Mouse (Mus musculus) T-helper 2 cell (primary cell): Measurements from ENCODE around the gene Vwa5b2.

Experiments
- in situ Hi-C: fragments of 300-600 bp; cut with MboI, MseI; formaldehyde crosslinking; loops from one replicate; pipeline ENCODE4 v1.15.1; 2025; ENCODE audit warnings: high pct_unique_total_duplicates

Vwa5b2 gene

DNA sequence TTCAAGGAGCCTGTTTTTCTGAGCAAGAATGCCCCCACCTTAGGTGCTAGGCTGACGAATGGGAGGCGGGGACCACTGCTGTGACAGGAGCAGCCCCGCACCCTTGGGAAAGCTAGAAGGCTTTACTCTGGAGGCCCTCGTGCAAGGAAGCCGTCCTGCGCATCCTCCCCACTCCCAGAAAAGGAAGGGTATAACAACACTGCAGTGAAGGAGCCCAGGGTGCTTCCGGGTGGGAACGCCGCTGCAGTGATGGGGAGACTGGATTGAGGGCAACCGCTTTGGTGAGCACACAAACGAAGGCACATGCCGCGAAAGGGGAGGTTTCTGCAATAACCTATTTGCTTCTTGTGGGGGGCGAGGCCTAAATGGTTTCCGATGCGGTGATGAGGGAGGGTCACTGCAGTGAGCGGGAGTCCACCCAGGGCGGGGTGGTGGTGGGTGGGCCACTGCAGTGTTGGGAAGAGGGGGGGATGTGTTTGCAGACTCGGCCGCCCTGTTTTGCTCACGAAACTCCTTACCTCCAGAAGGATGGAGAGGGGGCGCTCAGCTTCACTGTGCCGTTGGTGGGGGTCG, at the start of gene Vwa5b2:
Vwa5b2 (plus strand) TSS at position 106 of the 573 bp plus-strand sequence.
- in situ Hi-C loops: no loop called here

DNA sequence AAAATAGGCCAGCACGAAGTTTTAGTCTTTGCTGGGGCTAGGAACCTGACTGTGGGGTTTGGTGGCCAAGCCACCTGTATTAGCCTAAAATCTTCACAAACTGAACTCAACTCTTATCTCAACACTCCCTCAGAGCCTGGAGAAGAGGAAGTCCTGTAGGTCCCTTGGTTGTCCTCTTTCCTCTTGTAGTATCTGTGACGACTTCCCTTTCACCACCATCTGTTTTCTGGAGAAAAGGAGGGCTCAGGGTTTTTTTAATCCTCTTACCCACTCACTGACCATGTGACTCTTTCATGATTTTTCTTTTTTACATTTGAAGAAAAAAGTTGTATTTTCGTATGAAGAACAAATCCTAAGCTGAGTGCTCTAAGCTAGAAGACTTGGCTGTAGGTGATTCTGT, 49.6 kb upstream of the Vwa5b2 start:
- in situ Hi-C loops: loop anchor here (10.0 kb wide), 1 partner anchor 75 kb away; the partner anchor contains the start of genes Alg3, Eef1akmt4 and Gm49333

DNA sequence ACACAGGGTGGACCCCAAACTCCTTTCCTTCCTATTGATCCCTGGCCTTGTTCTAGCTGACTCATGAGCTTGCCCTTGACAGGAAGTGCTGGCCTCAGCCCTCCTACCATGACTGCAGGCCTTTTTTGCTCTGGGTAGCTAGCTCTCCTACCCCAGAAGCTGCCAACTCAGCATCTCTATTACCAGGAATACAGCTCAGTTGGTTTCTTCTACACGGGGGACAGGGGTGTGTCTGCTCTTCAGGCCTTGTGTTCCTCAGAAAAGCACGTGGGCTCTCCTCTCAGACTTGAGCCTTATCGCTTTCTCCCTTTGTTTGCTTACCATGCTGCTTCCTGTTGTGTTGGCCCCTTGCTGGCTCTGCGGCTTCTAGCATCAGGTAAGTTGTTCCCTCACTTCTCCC, 48.8 kb upstream of the Vwa5b2 start:
- in situ Hi-C loops: loop anchor here (10.0 kb wide), 1 partner anchor 74 kb away; the partner anchor contains the start of genes Alg3, Eef1akmt4 and Gm49333

DNA sequence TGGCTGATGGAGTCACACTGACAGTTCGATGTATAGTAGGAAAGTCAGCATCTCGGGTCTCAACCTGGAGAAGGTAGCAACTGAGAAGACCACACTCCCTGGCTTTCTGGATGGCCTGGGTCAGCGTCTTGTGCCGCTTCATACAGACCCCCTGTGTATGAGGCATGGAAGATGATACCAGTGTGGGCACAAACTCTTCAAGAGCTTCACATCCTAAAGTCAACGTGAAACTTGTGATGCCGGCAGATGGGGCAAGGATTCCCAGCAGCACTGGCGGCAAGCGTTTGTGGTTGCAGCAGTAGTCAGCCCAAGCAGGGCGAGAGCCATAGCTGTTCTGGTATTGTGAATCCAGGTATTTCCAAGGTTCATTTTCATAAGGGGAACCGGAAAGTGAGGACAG, 43.6 kb upstream of the Vwa5b2 start:
- in situ Hi-C loops: loop anchor here (10.0 kb wide), 1 partner anchor 69 kb away; the partner anchor contains the start of genes Alg3, Eef1akmt4 and Gm49333

DNA sequence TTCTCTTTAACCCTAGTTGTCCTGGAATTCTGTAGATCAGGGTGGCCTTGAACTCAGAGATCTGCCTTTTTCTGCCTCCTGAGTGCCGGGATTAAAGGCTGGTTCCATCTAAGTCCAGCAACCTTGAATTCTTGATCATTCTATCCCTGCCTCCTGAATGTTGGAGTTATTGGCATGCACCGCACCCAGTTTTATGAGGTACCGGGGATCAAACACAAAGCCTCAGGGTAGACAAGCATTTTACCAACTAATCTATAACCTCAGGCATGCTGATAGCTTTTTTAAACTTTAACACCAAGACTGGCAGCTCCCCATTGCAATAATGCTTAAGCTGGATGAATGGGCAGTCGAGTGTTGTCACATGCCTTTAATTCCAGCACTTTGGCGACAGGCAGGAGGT, 41.8 kb upstream of the Vwa5b2 start:
- in situ Hi-C loops: loop anchor here (10.0 kb wide), 1 partner anchor 67 kb away; the partner anchor contains the start of genes Alg3, Eef1akmt4 and Gm49333

DNA sequence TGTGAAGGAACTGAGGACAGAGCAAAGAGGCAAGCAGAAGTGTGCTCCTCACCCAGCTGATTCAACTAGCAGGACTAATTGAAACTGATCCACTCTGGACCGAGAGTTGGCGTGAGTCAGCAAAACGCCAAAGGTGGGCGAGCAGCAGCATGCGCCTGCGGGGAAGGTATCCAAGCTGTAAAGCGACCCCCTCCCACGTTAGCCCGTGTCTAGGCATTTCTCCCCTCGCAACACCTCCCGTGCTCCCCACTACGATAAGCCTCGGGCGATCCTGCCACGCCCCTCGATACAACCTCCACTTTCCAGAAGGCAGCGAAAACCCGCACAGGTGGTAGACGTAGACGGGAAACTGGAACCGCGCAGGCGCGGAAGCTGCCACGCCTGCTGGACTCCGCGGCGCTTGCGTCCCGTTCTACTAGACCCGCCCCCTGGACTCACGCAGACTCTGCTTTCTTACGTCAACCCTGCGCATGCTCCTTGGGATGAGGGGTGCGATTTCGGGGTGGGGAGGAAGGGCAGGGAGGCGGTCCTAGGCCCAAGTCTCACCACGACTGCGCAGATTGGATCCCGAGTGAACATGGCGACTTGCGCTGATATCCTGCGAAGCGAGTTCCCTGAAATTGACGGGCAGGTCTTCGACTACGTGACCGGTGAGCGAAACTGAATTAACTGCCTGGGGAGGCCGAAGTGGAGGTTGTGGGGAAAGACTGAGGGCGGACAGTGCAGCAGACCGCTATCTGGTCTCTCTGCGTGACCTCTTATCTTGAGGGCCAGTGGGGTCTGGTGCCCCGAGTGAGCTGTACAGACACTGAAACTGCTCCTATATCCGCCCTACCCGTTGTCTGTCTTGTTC, 40.9 kb upstream of the Vwa5b2 start, which contains the start of gene Abcf3:
Abcf3 (plus strand) TSS at position 482 of the 853 bp plus-strand sequence.
- in situ Hi-C loops: loop anchor here (10.0 kb wide), 1 partner anchor 66 kb away; the partner anchor contains the start of genes Alg3, Eef1akmt4 and Gm49333

DNA sequence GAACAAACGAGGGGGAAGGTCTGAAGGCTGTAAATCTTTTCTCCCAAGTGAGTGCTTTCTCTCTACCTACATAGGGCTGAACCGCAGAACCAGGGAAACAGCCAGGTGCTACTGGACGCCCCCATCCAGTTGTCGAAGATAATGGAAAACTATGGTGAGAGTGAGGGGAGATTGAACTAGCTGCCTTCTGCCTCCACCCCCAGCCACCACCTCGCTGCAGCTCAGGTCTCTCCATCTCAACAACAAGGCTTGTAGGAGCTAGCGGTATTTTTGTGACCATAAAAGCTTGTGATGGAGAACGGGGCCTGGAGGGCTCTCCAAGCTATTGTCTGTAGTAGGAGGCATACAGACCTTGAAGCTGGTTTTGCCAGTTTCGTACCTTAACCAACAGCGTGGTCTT, 40.1 kb upstream of the Vwa5b2 start:
- in situ Hi-C loops: loop anchor here (10.0 kb wide), 1 partner anchor 66 kb away; the partner anchor contains the start of genes Alg3, Eef1akmt4 and Gm49333

DNA sequence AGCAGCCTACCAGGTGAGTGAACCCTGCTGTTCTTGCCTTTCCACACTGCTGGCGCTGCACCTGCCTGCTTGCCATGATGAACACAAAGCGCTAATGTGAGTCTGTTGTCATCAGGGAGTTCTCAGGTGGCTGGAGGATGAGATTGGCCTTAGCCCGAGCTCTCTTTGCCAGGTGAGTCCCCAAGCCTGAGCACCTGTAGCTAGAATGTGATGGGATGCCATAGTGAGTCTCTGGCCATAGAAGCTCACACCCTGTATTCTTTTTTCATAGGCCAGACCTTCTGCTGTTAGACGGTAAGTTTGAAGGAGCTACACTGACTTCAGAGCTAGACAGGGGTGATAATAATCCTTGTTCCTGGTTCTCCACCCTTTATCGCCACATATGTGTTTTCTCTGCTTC, 37.6 kb upstream of the Vwa5b2 start:
- in situ Hi-C loops: no loop called here

DNA sequence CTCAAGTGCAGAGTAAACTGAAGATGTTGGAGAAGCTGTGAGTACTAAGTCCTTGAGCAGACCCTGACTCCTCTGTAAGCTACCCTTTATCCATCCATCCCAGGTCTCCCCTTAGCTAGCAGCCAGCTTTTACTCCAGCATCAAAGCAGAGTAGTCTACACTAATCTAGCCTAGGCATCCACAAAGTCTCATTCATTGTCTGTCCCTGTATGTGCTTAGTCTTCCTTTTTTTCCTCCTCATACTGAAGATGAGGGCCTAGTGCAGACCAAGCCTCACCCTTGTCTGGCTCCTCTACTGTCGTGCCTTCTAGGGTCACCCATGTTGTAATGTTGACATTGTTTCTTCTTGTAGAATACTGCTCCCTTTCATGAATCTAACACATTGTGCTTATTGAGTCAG, 36.7 kb upstream of the Vwa5b2 start:
- in situ Hi-C loops: no loop called here

DNA sequence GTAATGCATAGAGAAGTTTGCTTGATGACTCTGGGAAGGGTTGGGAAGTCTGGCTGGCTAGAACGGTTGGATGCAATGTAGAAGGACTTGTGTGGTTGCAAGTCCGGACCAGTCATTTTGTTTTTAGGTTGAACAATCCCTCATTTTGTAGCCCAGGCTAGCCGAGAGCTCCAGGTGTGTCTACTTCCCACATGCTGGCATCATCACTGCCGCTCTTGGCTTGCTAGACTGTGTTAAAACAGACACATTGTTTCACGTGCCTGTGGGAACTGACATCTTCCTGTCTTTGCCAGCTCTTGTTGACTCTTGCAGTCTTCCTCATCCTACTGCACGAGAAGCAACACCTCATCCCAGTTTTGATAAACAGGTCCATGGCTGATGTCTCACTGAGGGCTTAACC, 34.3 kb upstream of the Vwa5b2 start:
- in situ Hi-C loops: no loop called here

DNA sequence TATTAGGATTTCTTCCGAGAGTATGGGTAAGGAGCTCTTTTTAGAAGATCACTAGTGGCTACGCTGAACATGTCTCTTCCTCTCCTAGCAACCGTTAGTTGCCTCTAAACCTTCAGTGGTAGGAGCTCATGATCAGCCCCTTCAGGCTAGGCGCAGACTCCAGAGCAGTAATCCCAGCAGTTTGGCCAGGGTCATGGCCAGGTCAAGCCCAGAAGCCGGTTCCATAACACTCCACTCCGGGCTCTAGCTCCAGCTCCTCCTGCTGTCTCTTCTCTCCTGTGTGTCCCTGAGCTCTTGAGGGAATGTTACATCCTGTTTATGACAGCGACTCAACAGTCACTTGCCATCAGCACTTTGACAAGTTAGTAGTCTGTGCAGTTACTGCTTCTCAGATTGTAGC, 31.9 kb upstream of the Vwa5b2 start:
- in situ Hi-C loops: no loop called here

DNA sequence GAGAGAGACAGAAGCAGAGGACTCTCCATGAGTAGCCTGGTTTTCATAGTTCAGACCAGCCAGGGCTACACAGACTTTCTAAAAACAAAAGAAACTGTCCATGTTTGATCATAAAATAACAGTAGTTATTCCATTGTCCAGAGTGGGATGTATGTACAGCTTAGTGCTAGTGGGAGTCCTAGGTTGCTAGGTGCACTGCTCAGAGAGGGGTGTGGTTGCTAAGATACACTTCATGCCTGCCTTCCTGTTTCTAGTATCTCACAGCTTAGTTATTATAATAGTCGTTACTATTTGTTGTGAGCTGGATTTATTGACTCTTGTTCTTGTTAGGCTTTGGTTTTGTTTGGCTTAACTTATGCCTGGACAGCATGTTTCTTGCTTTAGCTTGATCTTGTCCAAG, 24.2 kb upstream of the Vwa5b2 start:
- in situ Hi-C loops: loop anchor here (10.0 kb wide), 1 partner anchor 560 kb away; no protein-coding TSS in a partner anchor

DNA sequence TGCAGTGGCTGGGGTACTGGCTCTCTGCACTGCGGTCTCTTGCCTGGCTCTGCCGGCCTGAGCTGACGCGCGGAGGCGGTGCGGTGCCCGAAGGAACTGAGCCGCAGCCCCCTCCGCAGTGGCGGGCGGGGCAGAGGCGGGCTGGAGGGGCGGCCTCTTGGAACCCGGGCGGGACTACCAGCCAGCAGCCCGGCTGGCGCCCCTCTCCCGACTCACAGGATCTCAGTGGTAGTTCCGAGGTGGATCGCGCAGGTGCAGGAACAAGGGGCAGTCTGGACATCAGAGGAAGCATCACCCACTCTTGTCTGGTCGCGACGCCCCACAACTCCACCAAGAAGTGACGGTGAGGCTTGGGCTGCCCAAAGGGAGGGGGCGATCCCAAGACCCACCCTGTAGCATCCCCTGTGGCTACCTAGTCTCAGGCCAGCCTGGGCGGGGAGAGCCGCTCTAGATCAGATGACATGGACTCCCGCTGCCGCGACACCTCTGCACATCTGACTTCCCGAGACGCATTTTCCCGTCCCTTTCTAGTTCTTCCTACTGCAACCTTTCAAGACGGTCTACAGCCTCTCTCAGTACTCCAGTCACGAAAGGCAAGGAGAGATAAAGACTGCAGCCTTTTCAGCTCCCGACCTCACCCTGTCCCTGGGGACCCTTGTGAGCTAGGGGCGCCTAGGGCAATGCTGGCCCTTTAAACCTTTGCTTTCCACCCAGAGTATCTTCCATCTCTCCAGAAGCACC, 838 bp downstream of the Vwa5b2 start:
- in situ Hi-C loops: no loop called here

DNA sequence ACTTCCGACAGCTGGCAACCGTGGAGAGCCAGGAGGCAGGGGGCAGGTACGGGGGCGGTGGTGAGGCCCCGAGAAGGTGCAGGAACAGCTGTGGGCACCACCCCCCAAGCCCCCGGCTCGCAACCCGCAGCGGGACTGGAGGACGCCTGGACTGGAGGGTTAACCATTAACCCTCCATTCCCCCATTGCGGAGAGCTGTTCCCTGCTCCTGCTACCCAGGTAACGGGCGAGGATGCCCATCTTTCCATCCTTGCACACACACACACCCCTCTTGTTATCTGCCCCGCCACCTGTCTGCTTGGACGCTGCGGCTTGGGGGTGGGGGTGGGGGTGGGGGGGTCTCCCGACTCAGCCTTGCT, 1.4 kb downstream of the Vwa5b2 start:
- in situ Hi-C loops: no loop called here

DNA sequence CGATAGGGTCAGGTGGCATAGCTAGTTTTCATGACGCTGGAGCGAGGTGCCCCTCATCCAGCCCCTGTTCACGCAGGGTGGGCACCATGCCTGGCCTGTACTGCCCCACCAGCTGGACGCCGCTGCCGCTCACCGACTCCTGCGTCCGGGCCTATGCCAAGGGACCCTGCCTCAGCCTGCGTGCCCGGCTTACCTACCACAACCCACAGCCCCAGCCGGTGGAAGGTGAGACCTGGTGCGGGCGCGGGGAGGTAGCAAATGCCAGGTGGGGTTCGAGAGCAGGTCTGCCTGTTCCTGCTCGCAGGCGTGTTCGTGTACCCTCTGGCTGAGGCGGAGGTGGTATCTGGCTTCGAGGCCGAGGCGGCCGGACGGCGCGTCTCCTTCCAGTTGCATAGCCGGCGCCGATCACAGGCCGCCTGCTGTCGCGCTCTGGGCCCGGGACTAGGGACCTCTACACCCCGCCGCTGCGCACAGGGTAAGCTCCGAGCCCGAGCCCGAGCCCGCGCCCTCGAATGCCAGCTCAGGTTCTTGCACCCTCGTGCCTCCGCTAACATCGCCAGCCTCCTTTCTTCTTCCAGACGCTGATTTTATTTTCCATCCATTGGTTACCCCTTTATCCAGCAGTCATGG, 1.9 kb downstream of the Vwa5b2 start:
- in situ Hi-C loops: no loop called here

DNA sequence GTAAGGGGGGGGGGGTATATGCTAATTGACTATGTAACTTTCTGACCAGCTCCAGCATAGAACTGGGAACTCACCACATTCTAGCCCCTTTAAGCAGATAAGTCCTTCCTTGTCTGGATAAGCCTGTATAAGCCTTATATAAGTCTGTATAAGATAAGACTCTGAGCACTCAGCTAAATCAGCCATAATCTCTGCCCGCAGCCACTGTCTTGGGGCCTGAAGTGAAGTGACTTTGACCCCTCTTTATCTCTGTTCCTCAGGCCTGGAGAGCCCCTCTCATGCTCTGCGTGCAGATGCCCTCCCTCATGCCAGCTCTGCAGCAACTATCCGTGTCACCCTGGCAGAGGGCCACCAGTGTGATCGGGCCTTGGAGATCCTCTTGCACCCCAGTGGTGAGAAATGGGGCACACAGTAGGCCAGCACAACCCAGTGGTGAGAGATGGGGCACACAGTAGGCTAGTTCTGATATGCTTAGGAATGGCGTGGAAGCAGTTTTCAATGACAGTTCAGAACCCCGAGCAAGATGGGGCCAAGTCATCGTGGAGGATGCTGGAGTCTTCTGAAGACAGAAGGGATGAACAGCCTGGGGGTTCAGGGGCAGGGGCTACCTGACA, 5.9 kb downstream of the Vwa5b2 start:
- in situ Hi-C loops: no loop called here

DNA sequence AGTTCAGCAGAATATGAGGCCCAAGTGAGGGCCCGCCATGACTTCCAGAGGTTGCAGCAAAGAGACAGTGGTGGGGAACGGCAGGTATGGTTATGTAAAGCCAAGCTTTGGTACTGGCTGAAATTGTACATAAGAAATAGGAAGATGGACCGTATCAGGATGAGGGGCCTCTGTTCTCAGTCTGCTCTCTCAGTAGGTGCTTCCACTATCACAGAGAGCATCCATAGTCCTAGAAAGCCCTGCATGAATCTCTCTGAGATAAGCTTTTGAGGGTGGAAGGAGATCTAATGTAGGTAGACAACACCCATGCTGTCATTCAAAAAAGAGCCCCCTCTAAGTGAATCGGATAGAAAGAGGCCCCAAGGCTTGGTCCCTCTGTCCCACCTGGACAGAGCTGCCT, 6.5 kb downstream of the Vwa5b2 start:
- in situ Hi-C loops: no loop called here

DNA sequence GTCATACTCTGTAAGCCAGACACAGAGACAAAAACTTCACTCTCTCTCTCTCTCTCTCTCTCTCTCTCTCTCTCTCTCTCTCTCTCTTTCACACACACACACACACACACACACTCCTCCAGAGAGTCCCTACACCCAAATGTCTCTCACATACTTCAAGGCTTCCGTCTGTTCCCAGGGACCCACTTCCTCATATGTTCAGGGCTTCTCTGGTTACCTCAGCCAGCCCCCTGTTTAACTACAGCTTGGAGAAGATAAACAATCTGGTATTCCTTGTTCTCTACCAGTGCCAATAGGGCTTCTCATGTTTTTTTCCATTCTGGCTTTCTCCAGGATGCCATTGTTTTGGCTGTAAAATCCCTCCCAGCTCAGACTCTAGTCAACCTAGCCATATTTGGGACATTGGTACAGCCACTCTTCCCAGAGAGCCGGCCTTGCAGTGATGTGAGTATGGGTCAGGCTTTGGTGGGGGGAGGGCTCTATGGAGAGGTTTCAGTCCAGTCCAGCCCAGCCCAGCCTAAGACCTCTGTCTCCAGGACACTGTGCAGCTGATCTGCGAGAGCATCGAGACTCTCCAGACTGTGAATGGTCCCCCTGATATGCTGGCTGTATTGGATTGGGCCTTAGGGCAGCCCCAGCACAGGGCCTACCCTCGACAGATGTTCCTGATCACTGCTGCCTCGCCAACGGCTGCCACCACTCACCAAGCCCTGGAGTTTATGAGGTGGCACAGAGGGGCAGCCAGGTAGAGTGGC, 7.6 kb downstream of the Vwa5b2 start:
- in situ Hi-C loops: no loop called here

DNA sequence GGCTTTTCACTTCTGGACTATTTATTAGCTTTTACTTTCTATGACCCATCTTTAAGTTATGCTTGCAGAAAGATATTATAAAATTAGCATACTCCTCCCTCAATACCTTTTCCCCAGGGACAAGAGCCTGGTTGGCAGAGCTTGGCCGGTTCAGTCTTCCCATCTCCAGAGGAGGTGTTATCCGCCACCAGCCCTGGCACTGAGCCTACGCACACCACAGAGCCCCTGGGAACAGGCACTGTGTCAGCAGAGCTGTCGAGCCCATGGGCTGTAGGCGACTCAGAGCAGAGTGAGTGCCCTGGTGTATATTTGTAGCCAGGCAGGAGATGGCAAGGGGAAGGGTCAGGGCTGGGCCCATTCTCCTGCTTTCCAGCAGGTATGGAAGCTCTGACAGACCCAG, 11.2 kb downstream of the Vwa5b2 start:
- in situ Hi-C loops: loop anchor here (5.0 kb wide), 1 partner anchor 37 kb away; no protein-coding TSS in a partner anchor

DNA sequence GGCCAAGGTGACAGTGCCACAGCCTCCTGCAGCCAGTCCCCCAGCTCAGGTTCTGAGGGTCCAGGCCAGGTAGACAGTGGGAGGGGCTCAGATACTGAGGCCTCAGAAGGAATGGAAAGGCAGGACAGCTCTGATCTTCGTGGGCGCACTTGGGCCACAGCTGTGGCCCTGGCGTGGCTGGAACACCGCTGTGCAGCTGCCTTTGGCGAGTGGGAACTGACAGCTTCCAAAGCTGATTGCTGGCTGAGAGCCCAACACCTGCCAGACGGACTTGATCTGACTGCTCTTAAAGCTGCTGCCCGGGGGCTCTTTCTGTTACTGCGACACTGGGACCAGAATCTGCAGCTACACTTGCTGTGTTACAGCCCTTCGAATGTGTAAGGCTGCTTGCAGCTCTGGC, 15.4 kb downstream of the Vwa5b2 start:
- in situ Hi-C loops: loop anchor here (5.0 kb wide), 1 partner anchor 33 kb away; no protein-coding TSS in a partner anchor
